Mouse (Mus musculus): ENCODE measurements at regions not wholly inside any gene's neighbourhood (a gene's known extent, or its start where the extent isn't known, plus 50 kb on each side); places are given as distances from the start of the nearest gene placed in this dataset.

GRCm38 (mm10) chr2:106190579-106191322, 187.4 kb upstream of the Dnajc24 start:
- Histone ChIP-seq H3K4me1 (replicated peaks) (peaks cover 56% of the 10 kb centered on the region), H3K36me3 (no peaks in the 10 kb centered on the region), H3K4me3 (no peak overlapping the region), H3K27ac (peak overlapping the region; percentile 60; the same call in 1 of the 2 replicates), H3K27me3 (ENCODE audit: insufficient read depth, poor library complexity, severe bottlenecking) (peaks cover 47% of the 10 kb centered on the region), H3K9me3 (no peaks in the 10 kb centered on the region)
- WGBS = 18% methylated on average over 11 of the region's 11 CpGs
- peak; percentile 29 for DNase-seq (ENCODE audit: low spot score)

- Histone ChIP-seq H3K4me1 (replicated peaks) (peaks cover 16% of the 10 kb centered on the region), H3K27ac (no peak overlapping the region), H3K27me3 (ENCODE audit: insufficient read depth, poor library complexity, severe bottlenecking) (peaks cover 25% of the 10 kb centered on the region; the same call in 1 of the 2 replicates), H3K9me3 (no peaks in the 10 kb centered on the region), H3K4me3 (no peak overlapping the region), H3K36me3 (no peaks in the 10 kb centered on the region)
- DNase-seq (ENCODE audit: low spot score) = no peak
- WGBS = 76% methylated on average over 16 of the region's 16 CpGs
Measured at GRCm38 (mm10) chr2:106183651-106184050, 180.3 kb upstream of the Dnajc24 start.

GRCm38 (mm10) chr2:106182051-106182450, 178.7 kb upstream of the Dnajc24 start:
- H3K4me3 ChIP-seq = peak overlapping the region; percentile 43
- 5% methylated on average over 9 of the region's 10 CpGs for WGBS
- DNase-seq (ENCODE audit: low spot score) = peak; percentile 56

GRCm38 (mm10) chr2:106162681-106163080, 159.3 kb upstream of the Dnajc24 start:
- peaks cover 10% of the 10 kb centered on the region; the same call in 1 of the 2 replicates for H3K4me1 ChIP-seq (replicated peaks)
- H3K4me3 ChIP-seq = no peak overlapping the region
- no peaks in the 10 kb centered on the region for H3K27me3 ChIP-seq (ENCODE audit: insufficient read depth, poor library complexity, severe bottlenecking)
- 84% methylated on average over 4 of the region's 4 CpGs for WGBS
- DNase-seq (ENCODE audit: low spot score) = no peak
- no peaks in the 10 kb centered on the region for H3K36me3 ChIP-seq
- no peak overlapping the region for H3K27ac ChIP-seq
- H3K9me3 ChIP-seq = no peaks in the 10 kb centered on the region

More at GRCm38 (mm10) chr2:106182051-106182450, 178.7 kb upstream of the Dnajc24 start:
- Histone ChIP-seq H3K27me3 (ENCODE audit: insufficient read depth, poor library complexity, severe bottlenecking) (peaks cover 14% of the 10 kb centered on the region; the same call in 1 of the 2 replicates), H3K9me3 (no peaks in the 10 kb centered on the region), H3K4me1 (replicated peaks) (peaks cover 16% of the 10 kb centered on the region), H3K36me3 (no peaks in the 10 kb centered on the region), H3K27ac (peak overlapping the region; percentile 45; the same call in 1 of the 2 replicates)

- no peak overlapping the region for H3K27ac ChIP-seq
- no peaks in the 10 kb centered on the region for H3K36me3 ChIP-seq
- H3K4me1 ChIP-seq (replicated peaks) = peaks cover 10% of the 10 kb centered on the region; the same call in 1 of the 2 replicates
- H3K4me3 ChIP-seq = no peak overlapping the region
- 51% methylated on average over 5 of the region's 5 CpGs for WGBS
- H3K9me3 ChIP-seq = no peaks in the 10 kb centered on the region
- no peaks in the 10 kb centered on the region for H3K27me3 ChIP-seq (ENCODE audit: insufficient read depth, poor library complexity, severe bottlenecking)
- DNase-seq (ENCODE audit: low spot score) = no peak
Measured at GRCm38 (mm10) chr2:106161877-106162276, 158.5 kb upstream of the Dnajc24 start.

- 23% methylated on average over 3 of the region's 3 CpGs for WGBS
- no peak overlapping the region for H3K4me3 ChIP-seq
- H3K9me3 ChIP-seq = no peaks in the 10 kb centered on the region
- peaks cover 18% of the 10 kb centered on the region; the same call in 1 of the 2 replicates for H3K4me1 ChIP-seq (replicated peaks)
- H3K27ac ChIP-seq = peak overlapping the region; percentile 69
- no peaks in the 10 kb centered on the region for H3K27me3 ChIP-seq (ENCODE audit: insufficient read depth, poor library complexity, severe bottlenecking)
- peak; percentile 19 for DNase-seq (ENCODE audit: low spot score)
- H3K36me3 ChIP-seq = no peaks in the 10 kb centered on the region
Measured at GRCm38 (mm10) chr2:106149701-106150100, 146.4 kb upstream of the Dnajc24 start.

GRCm38 (mm10) chr2:106140931-106141330, 137.6 kb upstream of the Dnajc24 start:
- Histone ChIP-seq H3K9me3 (no peaks in the 10 kb centered on the region), H3K27me3 (ENCODE audit: insufficient read depth, poor library complexity, severe bottlenecking) (no peaks in the 10 kb centered on the region), H3K4me1 (replicated peaks) (no peaks in the 10 kb centered on the region; the same call in 1 of the 2 replicates), H3K27ac (no peak overlapping the region), H3K4me3 (no peak overlapping the region), H3K36me3 (no peaks in the 10 kb centered on the region)
- DNase-seq (ENCODE audit: low spot score) = no peak
- 92% methylated on average over 5 of the region's 5 CpGs for WGBS

- Histone ChIP-seq H3K4me3 (no peak overlapping the region), H3K27ac (no peak overlapping the region), H3K9me3 (no peaks in the 10 kb centered on the region), H3K4me1 (replicated peaks) (no peaks in the 10 kb centered on the region), H3K36me3 (no peaks in the 10 kb centered on the region), H3K27me3 (ENCODE audit: insufficient read depth, poor library complexity, severe bottlenecking) (no peaks in the 10 kb centered on the region)
- no peak for DNase-seq (ENCODE audit: low spot score)
- 92% methylated on average over 2 of the region's 2 CpGs for WGBS
Measured at GRCm38 (mm10) chr2:106101002-106101401, 97.7 kb upstream of the Dnajc24 start.

- H3K27ac ChIP-seq = no peak overlapping the region
- WGBS = 54% methylated on average over 8 of the region's 8 CpGs
- H3K4me1 ChIP-seq (replicated peaks) = peaks cover 43% of the 10 kb centered on the region
Measured at GRCm38 (mm10) chr2:106086121-106086520, 82.8 kb upstream of the Dnajc24 start.

GRCm38 (mm10) chr2:106083801-106084800, 80.8 kb upstream of the Dnajc24 start:
- Histone ChIP-seq H3K4me3 (no peak overlapping the region), H3K36me3 (no peaks in the 10 kb centered on the region), H3K9me3 (no peaks in the 10 kb centered on the region), H3K4me1 (replicated peaks) (peaks cover 54% of the 10 kb centered on the region), H3K27me3 (ENCODE audit: insufficient read depth, poor library complexity, severe bottlenecking) (peaks cover 7% of the 10 kb centered on the region; the same call in 1 of the 2 replicates), H3K27ac (peak overlapping the region; percentile 81)
- WGBS = 15% methylated on average over 11 of the region's 11 CpGs
- peak; percentile 62 for DNase-seq (ENCODE audit: low spot score)

More at GRCm38 (mm10) chr2:106086121-106086520, 82.8 kb upstream of the Dnajc24 start:
- Histone ChIP-seq H3K4me3 (no peak overlapping the region), H3K27me3 (ENCODE audit: insufficient read depth, poor library complexity, severe bottlenecking) (no peaks in the 10 kb centered on the region; the same call in 1 of the 2 replicates), H3K36me3 (no peaks in the 10 kb centered on the region), H3K9me3 (no peaks in the 10 kb centered on the region)
- no peak for DNase-seq (ENCODE audit: low spot score)

GRCm38 (mm10) chr2:106083001-106083400, 79.7 kb upstream of the Dnajc24 start:
- DNase-seq (ENCODE audit: low spot score) = no peak
- peaks cover 59% of the 10 kb centered on the region for H3K4me1 ChIP-seq (replicated peaks)
- H3K27ac ChIP-seq = peak overlapping the region; percentile 81

GRCm38 (mm10) chr2:106081951-106082350, 78.6 kb upstream of the Dnajc24 start:
- H3K4me1 ChIP-seq (replicated peaks) = peaks cover 59% of the 10 kb centered on the region
- no peak overlapping the region for H3K27ac ChIP-seq

More at GRCm38 (mm10) chr2:106083001-106083400, 79.7 kb upstream of the Dnajc24 start:
- WGBS = 44% methylated on average over 8 of the region's 8 CpGs
- Histone ChIP-seq H3K4me3 (no peak overlapping the region), H3K36me3 (no peaks in the 10 kb centered on the region), H3K27me3 (ENCODE audit: insufficient read depth, poor library complexity, severe bottlenecking) (peaks cover 13% of the 10 kb centered on the region), H3K9me3 (no peaks in the 10 kb centered on the region)

More at GRCm38 (mm10) chr2:106081951-106082350, 78.6 kb upstream of the Dnajc24 start:
- no peak overlapping the region for H3K4me3 ChIP-seq
- WGBS = 5% methylated on average over 7 of the region's 7 CpGs
- H3K9me3 ChIP-seq = no peaks in the 10 kb centered on the region
- peak; percentile 87 for DNase-seq (ENCODE audit: low spot score)
- H3K36me3 ChIP-seq = no peaks in the 10 kb centered on the region
- peaks cover 22% of the 10 kb centered on the region for H3K27me3 ChIP-seq (ENCODE audit: insufficient read depth, poor library complexity, severe bottlenecking)
